Mouse (Mus musculus): ENCODE data around the gene Glra1. TPM values are rescaled to one million over a fixed set of nuclear protein-coding genes. Genes with fewer than 3 reads are reported as not detected.

The Glra1 gene
- total RNA-seq, 2 experiments from 2014 or later: 0.89 to 1.4 TPM

Small RNA genes within 50 kb of the gene (microRNA-seq; reads per million reads assigned to microRNA genes)
- not detected for gene Mir7652

Other genes starting within 250 kb of the Glra1 start
- 100 to 1,000 TPM; 215 to 224 TPM for gene Sparc, start 185.0 kb downstream of the Glra1 start, total RNA-seq (2021)
- gene Atox1, start 147.0 kb downstream of the Glra1 start, total RNA-seq (2021): 100 to 1,000 TPM in 1 of 2 experiments, 10 to 100 TPM in 1; 88.1 to 111 TPM
- 10 to 100 TPM; 31.3 to 34.0 TPM for gene G3bp1, start 138.5 kb downstream of the Glra1 start, total RNA-seq (2021)